Mouse (Mus musculus) embryonic fibroblast, embryonic 13.5 days (primary cell): ENCODE data around the gene Afg1l. TPM values are rescaled to one million over a fixed set of nuclear protein-coding genes. Genes with fewer than 3 reads are reported as not detected.
A peak's percentile ranks its signal among the peaks of the same experiment; 100 is the strongest.

Experiments used
- H3K27ac ChIP-seq: 2 replicates; pipeline ENCODE4 v1.5.1; 2012; ENCODE audit warnings: low read length, control low read depth, inconsistent platforms; ENCODE audit not compliant: insufficient read depth
- H3K4me1 ChIP-seq: 2 replicates; pipeline ENCODE4 v1.6.1; 2011; ENCODE audit warnings: low read length; ENCODE audit not compliant: control insufficient read depth, insufficient read depth
- H3K4me3 ChIP-seq: 2 replicates; pipeline ENCODE4 v1.5.1; 2011; ENCODE audit warnings: mild to moderate bottlenecking, control low read depth, low read length; ENCODE audit not compliant: insufficient read depth
- CTCF ChIP-seq: IDR thresholded peaks from 2 replicates; pipeline ENCODE4 v1.5.1; 2011; ENCODE audit warnings: mild to moderate bottlenecking, control low read depth, low read length, moderate library complexity, borderline replicate concordance; ENCODE audit not compliant: insufficient read depth
- POLR2A ChIP-seq: IDR thresholded peaks from 2 replicates; pipeline ENCODE4 v1.6.1; 2011; ENCODE audit warnings: low read depth, mild to moderate bottlenecking, control low read depth, low read length, moderate library complexity
- polyA plus RNA-seq: library from polyadenylated mRNA; stranded (reverse); fragments of >200 nt; gene quantifications from 2 replicates; pipeline ENCODE4 v1.2.4, GENCODE M21; 2011; ENCODE audit warnings: low read depth; ENCODE audit not compliant: missing spikeins, insufficient read length

Gene Afg1l
- polyA plus RNA-seq, 1 experiment: 5.7 TPM

DNA sequence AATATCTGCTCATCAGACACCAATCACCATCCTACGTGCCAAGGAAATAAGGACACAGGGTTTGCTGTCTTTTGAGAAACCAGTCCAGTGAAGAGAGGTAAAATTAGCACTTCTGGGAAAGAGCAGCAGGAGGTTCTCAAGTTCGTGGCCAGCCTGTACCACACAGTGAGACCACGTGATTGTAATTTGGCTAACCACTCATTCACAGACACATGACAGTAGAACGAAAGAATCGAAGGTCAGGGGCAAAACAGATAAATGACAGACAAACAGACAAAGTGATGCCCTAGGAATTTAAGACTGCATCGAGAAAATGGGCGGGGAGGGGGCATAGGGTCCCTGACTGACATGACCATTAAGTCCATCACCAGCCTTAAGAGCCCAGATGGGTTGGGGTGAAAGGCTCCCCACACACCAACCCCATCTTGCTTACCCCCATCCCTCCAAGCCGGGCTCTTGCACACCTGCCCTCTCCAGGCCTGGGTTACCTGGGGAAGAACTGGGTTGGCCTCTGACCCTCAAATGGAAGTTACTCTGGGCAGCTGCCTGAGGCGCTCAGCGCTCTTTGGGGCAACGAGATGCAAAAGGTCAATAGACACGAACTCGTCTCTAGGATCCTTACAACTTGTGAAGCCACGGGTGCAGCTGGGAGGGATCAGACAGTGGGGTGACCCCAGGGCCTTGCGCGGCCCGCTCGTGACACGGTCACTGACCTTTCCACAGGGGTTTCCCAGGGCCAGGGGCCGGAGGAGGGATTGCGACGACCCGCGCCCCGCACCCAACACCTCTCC lies 620 bp downstream of the Afg1l start:
- no peak for TF ChIP-seq CTCF
- 0 out of 2 replicates have a peak, but pooled peaks have one; percentile 26 for TF ChIP-seq POLR2A
- Histone ChIP-seq H3K4me1 (peaks cover 2% of the 10 kb centered on the region; the same call in 1 of the 2 replicates), H3K27ac (peak overlapping the region; percentile 78), H3K4me3 (peak overlapping the region; percentile 83)

DNA sequence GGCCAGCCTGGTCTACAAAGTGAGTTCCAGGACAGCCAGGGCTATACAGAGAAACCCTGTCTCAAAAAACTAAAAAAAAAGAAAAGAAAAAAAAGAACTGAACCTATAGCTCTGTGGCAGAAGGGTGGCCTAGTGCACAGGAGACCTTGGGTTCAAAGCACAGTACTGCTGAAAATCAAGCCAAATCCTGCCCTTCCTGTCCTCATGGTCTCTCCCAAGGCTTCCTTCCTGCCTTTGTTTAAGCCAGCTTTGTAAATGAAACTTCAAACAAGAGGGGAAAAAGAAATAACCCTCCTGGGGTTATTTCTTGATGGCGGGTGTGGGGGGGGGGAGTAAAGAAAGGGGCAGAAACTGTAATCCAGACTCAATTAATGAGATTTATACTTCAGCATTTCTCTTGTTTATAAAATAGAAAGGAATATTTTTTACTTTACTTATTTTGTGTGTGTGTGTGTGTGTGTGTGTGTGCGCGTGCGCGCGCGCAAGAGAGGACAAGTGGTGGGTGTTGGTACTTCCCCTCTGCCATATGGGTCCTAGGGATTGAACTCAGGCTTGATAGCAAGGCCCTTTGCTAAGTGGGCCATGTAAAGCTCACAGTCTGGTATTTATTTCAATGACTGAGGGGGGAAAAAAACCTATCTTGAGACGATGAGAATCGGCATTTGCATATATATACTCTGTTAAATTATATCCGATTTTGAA lies 1.4 kb downstream of the Afg1l start:
- H3K27ac ChIP-seq: no peak overlapping the region
- H3K4me1 ChIP-seq: peaks cover 2% of the 10 kb centered on the region; the same call in 1 of the 2 replicates
- TF ChIP-seq POLR2A: no peak
- no peak for TF ChIP-seq CTCF
- H3K4me3 ChIP-seq: 0 out of 2 replicates have a peak overlapping the region, but pooled peaks have one; percentile 11

DNA sequence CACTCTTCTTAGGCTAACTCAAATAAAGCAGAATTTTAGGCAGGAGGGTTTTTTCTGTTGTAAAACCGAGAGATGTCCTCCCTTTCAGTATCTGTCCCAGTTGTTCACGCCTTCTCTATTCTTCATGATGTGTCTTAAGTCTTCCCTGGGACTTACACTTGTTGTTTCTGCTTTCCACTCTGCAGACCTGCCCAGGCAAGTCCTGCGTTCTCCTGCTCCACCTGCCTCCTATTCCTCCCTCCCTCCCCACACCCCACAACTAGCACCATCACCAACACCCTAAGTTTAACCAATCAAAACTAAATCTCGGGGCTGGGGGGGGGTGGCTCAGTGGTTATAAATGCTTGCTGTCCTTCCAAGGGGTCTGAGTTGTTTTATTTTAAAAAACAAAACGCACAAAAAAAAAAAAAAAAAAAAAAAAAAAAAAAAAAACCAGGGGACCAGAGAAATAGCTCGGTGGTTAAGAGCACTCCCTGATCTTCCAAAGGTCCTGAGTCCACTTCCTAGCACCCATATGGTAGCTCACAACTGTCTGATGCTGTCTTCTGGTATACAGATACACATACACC lies 3.3 kb downstream of the Afg1l start:
- no peak overlapping the region for H3K4me3 ChIP-seq
- no peak overlapping the region for H3K27ac ChIP-seq
- no peak for TF ChIP-seq CTCF
- TF ChIP-seq POLR2A: no peak
- peaks cover 2% of the 10 kb centered on the region; the same call in 1 of the 2 replicates for H3K4me1 ChIP-seq

DNA sequence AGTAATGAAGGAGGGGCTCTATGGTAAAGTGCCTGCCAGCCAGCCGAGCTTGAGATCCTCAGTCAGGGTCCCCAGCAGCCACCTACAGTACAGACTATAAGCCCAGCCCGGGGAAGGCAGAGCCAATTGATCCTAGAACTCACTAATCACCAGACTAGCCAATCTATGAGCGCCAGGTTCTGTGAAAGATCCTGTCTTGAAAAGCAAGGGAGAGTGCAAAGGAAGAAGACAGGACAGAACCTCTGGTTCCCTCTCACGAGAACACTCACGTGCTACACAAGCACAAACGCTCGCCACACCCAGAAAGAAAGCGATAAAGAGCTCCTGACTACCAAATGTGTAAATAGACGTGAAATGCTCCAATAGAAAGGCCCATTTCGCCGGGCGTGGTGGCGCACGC lies 13.6 kb downstream of the Afg1l start:
- Histone ChIP-seq H3K27ac (no peak overlapping the region), H3K4me1 (peaks cover 4% of the 10 kb centered on the region; the same call in 1 of the 2 replicates), H3K4me3 (no peak overlapping the region)
- TF ChIP-seq CTCF: no peak
- no peak for TF ChIP-seq POLR2A

DNA sequence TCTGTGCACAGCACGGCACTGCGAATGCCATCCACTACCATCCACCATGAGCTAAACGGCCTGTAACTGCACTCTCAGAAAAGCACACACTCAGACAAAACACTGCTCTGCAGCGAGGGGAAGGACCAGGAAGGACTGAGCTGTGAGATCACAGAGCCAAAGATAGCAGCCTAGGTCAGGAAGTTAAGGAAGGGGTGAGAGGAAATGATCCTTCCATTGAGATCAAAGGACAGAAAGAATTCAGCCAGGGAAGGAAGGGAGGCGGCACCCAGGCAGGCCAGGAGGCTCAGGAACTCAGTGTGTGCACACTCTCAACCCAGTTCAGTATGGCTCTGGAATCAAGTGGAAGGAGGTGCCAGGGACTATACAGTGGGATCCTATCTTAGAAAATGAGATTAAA lies 14.1 kb downstream of the Afg1l start:
- no peak for TF ChIP-seq POLR2A
- no peak for TF ChIP-seq CTCF
- Histone ChIP-seq H3K4me3 (no peak overlapping the region), H3K4me1 (peaks cover 4% of the 10 kb centered on the region; the same call in 1 of the 2 replicates), H3K27ac (no peak overlapping the region)

DNA sequence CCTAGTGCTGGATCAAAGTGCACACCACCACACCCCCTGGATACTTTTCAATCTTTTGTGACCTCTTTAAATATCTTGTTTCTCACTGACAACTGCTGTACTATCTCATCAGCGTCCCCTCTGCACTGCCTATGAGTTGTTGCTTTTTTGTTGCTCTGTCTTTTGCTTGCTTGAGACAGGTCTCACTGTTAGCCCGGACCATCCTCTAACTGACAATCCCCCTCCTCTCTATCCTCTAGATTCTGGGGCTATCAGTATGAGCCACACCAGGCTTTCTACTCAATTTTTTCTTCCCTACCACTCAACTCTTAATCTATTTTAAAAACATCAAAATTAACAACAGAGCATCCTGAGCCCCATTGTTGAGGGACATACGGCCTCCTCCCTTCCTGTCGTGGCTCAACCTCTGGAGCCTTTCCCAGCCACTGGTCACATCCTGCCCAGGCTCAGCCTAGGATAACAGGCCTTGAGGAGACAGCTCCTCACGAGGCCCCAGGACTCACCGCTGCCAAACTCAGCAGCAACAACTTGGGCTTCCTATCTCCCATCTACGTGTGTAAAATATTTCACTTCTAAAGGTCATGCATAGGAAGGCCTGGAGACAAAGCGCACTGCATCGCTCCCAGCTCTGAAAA lies 20.7 kb downstream of the Afg1l start:
- no peaks in the 10 kb centered on the region for H3K4me1 ChIP-seq
- no peak for TF ChIP-seq POLR2A
- TF ChIP-seq CTCF: no peak
- H3K4me3 ChIP-seq: no peak overlapping the region
- peak overlapping the region; percentile 47; the same call in 1 of the 2 replicates for H3K27ac ChIP-seq

DNA sequence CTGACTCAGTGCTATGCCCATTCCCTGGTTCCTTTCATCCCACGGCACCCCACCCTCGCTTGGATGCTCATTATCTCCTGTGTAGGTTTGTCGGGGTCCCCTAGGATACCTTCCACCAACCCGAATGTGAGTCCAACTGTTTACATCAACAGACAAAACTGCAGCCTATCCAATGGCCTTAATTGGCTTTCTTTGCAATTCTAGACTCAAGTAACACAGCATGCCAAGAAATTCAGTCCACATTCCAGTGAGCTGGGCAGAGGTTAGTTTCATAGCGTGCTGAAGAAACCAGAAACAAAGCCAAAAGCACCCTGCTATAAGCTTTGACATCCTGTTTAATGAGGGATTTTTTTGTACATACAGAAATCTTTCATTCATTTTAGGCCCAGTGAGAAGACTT lies 22.4 kb downstream of the Afg1l start:
- Histone ChIP-seq H3K27ac (peak overlapping the region; percentile 37; the same call in 1 of the 2 replicates), H3K4me3 (no peak overlapping the region), H3K4me1 (no peaks in the 10 kb centered on the region)
- TF ChIP-seq POLR2A (no peak), CTCF (no peak)

DNA sequence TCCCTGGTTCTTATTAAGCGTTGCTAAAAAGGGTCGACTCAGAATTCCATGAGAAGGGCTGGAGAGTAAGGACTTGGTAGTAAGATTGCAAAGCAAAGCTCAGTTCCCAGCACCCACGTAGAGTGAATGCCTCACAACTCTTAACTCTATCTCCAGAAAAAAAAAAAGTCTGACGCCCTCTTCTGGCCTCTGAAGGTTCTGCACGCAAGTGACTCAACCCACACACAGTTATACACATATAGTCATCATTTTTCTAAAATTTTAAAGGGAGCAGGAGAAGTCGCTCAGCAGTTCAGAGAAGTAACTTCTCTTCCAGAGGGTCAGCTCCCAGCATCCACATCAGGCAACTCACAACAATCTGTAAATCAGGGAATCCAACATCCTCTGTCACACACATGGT lies 23.7 kb downstream of the Afg1l start:
- H3K27ac ChIP-seq: no peak overlapping the region
- no peak overlapping the region for H3K4me3 ChIP-seq
- no peaks in the 10 kb centered on the region for H3K4me1 ChIP-seq
- TF ChIP-seq POLR2A (no peak), CTCF (no peak)

DNA sequence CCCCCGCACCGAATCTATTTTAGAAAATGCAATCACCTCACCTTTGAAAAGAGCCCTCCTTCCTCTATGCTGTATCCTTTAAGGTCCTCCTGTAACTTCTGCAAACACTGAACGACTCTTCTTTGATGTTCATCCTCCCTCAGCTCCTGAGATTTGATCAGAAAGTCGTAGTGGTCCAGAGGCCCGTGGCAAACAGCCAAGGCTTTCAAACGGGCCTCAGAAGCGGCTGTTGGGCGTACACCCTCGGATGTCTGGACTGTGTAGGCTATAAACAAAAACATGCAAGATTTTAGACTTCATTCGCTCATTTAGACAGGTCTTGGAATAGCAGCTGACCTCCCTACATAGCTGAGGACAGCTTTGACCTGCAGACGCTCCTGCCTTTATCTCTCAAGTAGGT lies 24.1 kb downstream of the Afg1l start:
- H3K4me1 ChIP-seq: no peaks in the 10 kb centered on the region
- TF ChIP-seq CTCF (no peak), POLR2A (no peak)
- H3K27ac ChIP-seq: no peak overlapping the region
- no peak overlapping the region for H3K4me3 ChIP-seq

DNA sequence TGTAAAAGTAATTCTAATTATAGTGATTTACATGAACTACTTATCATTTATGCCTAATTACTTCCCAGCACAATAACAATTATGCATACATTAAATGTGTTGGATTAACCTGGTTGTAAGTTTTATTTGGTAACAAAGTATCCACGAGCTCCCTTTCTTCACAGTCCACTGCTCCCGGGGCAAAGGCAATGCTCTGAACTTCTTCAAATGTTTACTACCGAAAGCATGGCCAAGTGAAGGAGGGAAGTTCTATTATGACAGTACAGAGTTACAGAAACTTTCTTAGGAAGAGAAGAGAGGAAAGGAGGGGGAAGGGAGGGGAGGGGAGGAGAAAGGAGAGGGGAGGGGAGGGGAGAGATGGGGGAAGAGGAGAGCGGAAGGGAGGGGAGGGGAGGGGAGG lies 28.7 kb downstream of the Afg1l start:
- Histone ChIP-seq H3K4me1 (no peaks in the 10 kb centered on the region), H3K27ac (no peak overlapping the region), H3K4me3 (no peak overlapping the region)
- TF ChIP-seq POLR2A: no peak
- no peak for TF ChIP-seq CTCF
